Mouse (Mus musculus): ENCODE measurements around the gene Paqr6.
"Not testable (repeated sequence)": the region's sequence is repeated elsewhere in the genome, so short reads cannot be mapped to it uniquely, and the experiment has no call there.

DNA sequence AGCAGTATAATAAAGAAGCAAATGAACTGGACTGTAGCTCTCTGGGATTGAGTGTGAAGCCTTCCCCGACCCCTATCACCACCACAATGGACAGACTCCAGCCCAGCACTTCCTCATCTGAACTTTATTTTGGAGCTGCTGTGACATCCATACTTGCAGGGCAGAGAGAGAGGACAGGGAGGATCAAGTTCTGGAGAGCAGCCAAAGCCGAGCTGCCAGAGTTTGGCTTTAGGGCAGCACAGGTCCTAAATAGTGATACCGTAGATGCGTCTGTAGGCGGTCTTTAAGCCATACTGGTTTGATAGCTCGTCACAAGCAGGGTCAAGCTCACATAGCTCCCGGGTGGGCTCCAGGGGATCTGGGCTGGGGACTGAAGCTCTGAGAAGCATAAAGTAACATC lies 4.1 kb downstream of the Paqr6 start:
- not testable (repeated sequence) for TF ChIP-seq MAFK (IDR thresholded peaks at IDR 0.05; ENCODE audit: insufficient read depth, low read depth, low read length); ZC3H11A (IDR thresholded peaks at IDR 0.05; ENCODE audit: borderline replicate concordance, low read depth, low read length); CHD2 (IDR thresholded peaks at IDR 0.05; ENCODE audit: low read depth, low read length); HCFC1 (IDR thresholded peaks at IDR 0.05; ENCODE audit: borderline replicate concordance, insufficient read depth, low read length)

Measured in ES-E14 (cell line).